Mouse (Mus musculus): ENCODE data around the gene Clec1b. TPM values are rescaled to one million over a fixed set of nuclear protein-coding genes. Genes with fewer than 3 reads are reported as not detected.

The Clec1b gene
- polyA plus RNA-seq, 1 experiment from 2014 or later = 2.0 TPM

DNA sequence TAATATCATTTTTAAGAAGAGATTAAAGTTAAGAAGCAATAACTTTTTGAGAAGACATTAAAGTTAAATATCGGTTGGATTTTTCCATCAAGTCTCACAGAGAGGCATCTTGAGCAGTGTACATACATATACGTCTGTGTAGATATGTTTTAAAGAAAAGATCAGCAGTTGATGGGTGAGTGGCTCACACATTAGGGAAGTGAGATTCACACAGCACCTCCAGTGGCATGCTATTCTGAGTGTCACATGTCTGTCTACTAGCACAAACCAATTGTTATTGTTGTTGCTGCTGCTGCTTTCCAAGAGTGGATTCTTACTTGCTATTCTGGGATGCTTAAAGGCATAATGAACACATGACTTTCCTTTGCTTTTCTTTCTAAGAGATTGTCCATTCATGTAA, 5.3 kb downstream of the Clec1b start:
- Histone ChIP-seq H3K27ac (ENCODE audit: low read depth, low read length) (no peak overlapping the region), H3K4me1 (ENCODE audit: control insufficient read depth, insufficient read depth, low read length) (no peaks in the 10 kb centered on the region), H3K9me3 (replicated peaks; ENCODE audit: control insufficient read depth, low read length) (no peaks in the 10 kb centered on the region), H3K36me3 (ENCODE audit: control insufficient read depth, insufficient read depth, low read length) (no peaks in the 10 kb centered on the region), H3K9ac (ENCODE audit: low read length) (no peak overlapping the region), H3K4me2 (ENCODE audit: low read length) (no peak overlapping the region), H3K4me3 (ENCODE audit: low read depth, low read length) (no peak overlapping the region), H3K27me3 (replicated peaks; ENCODE audit: control insufficient read depth, insufficient read depth, low read length) (no peaks in the 10 kb centered on the region)
- no peak for DNase-seq (ENCODE audit: low spot score)
- WGBS = 92% methylated on average over 2 of the region's 2 CpGs
- ATAC-seq = no peak

GRCm38 (mm10) chr6:129403391-129403790, 6.3 kb downstream of the Clec1b start:
- DNase-seq (ENCODE audit: low spot score) (no peak), ATAC-seq (no peak)
- no peaks in the 10 kb centered on the region for H3K4me1 ChIP-seq (ENCODE audit: control insufficient read depth, insufficient read depth, low read length)
- no peak overlapping the region for H3K4me2 ChIP-seq (ENCODE audit: low read length)
- H3K9me3 ChIP-seq (replicated peaks; ENCODE audit: control insufficient read depth, low read length) = no peaks in the 10 kb centered on the region
- H3K4me3 ChIP-seq (ENCODE audit: low read depth, low read length) = no peak overlapping the region
- no peak overlapping the region for H3K9ac ChIP-seq (ENCODE audit: low read length)
- 77% methylated on average over 6 of the region's 6 CpGs for WGBS
- no peaks in the 10 kb centered on the region for H3K36me3 ChIP-seq (ENCODE audit: control insufficient read depth, insufficient read depth, low read length)
- no peaks in the 10 kb centered on the region for H3K27me3 ChIP-seq (replicated peaks; ENCODE audit: control insufficient read depth, insufficient read depth, low read length)
- H3K27ac ChIP-seq (ENCODE audit: low read depth, low read length) = no peak overlapping the region

GRCm38 (mm10) chr6:129405999-129406398, 8.9 kb downstream of the Clec1b start:
- DNase-seq (ENCODE audit: low spot score) = no peak

GRCm38 (mm10) chr6:129407324-129407723, 10.2 kb downstream of the Clec1b start:
- Histone ChIP-seq H3K4me2 (ENCODE audit: low read length) (no peak overlapping the region), H3K9ac (ENCODE audit: low read length) (no peak overlapping the region), H3K27me3 (replicated peaks; ENCODE audit: control insufficient read depth, insufficient read depth, low read length) (no peaks in the 10 kb centered on the region), H3K9me3 (replicated peaks; ENCODE audit: control insufficient read depth, low read length) (no peaks in the 10 kb centered on the region), H3K4me3 (ENCODE audit: low read depth, low read length) (no peak overlapping the region), H3K36me3 (ENCODE audit: control insufficient read depth, insufficient read depth, low read length) (no peaks in the 10 kb centered on the region), H3K4me1 (ENCODE audit: control insufficient read depth, insufficient read depth, low read length) (no peaks in the 10 kb centered on the region), H3K27ac (ENCODE audit: low read depth, low read length) (no peak overlapping the region)
- no peak for ATAC-seq
- no peak for DNase-seq (ENCODE audit: low spot score)
- 67% methylated on average over 2 of the region's 2 CpGs for WGBS

More at GRCm38 (mm10) chr6:129405999-129406398, 8.9 kb downstream of the Clec1b start:
- Histone ChIP-seq H3K4me1 (ENCODE audit: control insufficient read depth, insufficient read depth, low read length) (no peaks in the 10 kb centered on the region), H3K27ac (ENCODE audit: low read depth, low read length) (no peak overlapping the region), H3K9ac (ENCODE audit: low read length) (no peak overlapping the region), H3K27me3 (replicated peaks; ENCODE audit: control insufficient read depth, insufficient read depth, low read length) (no peaks in the 10 kb centered on the region), H3K36me3 (ENCODE audit: control insufficient read depth, insufficient read depth, low read length) (no peaks in the 10 kb centered on the region), H3K4me3 (ENCODE audit: low read depth, low read length) (no peak overlapping the region), H3K9me3 (replicated peaks; ENCODE audit: control insufficient read depth, low read length) (no peaks in the 10 kb centered on the region), H3K4me2 (ENCODE audit: low read length) (no peak overlapping the region)
- no peak for ATAC-seq

DNA sequence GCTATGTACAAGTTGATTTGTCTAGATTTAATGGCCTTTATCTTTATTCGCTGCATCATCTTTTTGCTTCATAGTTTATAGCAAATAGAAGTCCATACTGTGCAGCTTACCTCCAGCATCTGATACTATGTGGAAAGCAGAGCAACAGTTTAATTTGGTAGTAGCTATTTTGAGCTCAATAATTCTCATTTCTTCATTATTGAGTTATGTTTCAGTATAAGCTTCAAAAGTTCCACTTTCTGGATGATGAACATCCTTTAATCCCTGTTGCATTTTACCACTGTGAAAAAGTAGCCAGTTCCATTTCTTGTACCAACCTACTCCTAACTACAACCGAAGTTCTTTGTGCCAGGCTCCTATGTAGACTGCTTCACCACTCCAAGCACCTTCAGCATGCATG, 11.5 kb downstream of the Clec1b start, which contains the start of gene Clec9a:
TSS of gene Clec9a (plus strand) at position 301 of the 400 bp plus-strand sequence.
- H3K4me2 ChIP-seq (ENCODE audit: low read length) = no peak within 1 kb of the TSS
- H3K27me3 ChIP-seq (replicated peaks; ENCODE audit: control insufficient read depth, insufficient read depth, low read length) = no peaks in the 10 kb centered on the region
- H3K4me1 ChIP-seq (ENCODE audit: control insufficient read depth, insufficient read depth, low read length) = no peaks in the 10 kb centered on the region
- DNase-seq (ENCODE audit: low spot score) (no peak), ATAC-seq (no peak)
- 88% methylated on average over 2 of the region's 2 CpGs for whole genome bisulfite sequencing
- no peak within 1 kb of the TSS for H3K9ac ChIP-seq (ENCODE audit: low read length)
- H3K9me3 ChIP-seq (replicated peaks; ENCODE audit: control insufficient read depth, low read length) = no peaks in the 10 kb centered on the region
- no peak within 1 kb of the TSS for H3K4me3 ChIP-seq (ENCODE audit: low read depth, low read length)
- H3K36me3 ChIP-seq (ENCODE audit: control insufficient read depth, insufficient read depth, low read length) = no peaks in the 10 kb centered on the region
- H3K27ac ChIP-seq (ENCODE audit: low read depth, low read length) = no peak within 1 kb of the TSS

GRCm38 (mm10) chr6:129414177-129414576, 17.1 kb downstream of the Clec1b start:
- H3K27ac ChIP-seq (ENCODE audit: low read depth, low read length) = no peak overlapping the region
- ATAC-seq (no peak), DNase-seq (ENCODE audit: low spot score) (no peak)
- WGBS = 72% methylated on average over 1 of the region's 1 CpGs
- no peaks in the 10 kb centered on the region for H3K9me3 ChIP-seq (replicated peaks; ENCODE audit: control insufficient read depth, low read length)
- no peaks in the 10 kb centered on the region for H3K27me3 ChIP-seq (replicated peaks; ENCODE audit: control insufficient read depth, insufficient read depth, low read length)
- H3K4me3 ChIP-seq (ENCODE audit: low read depth, low read length) = no peak overlapping the region
- no peak overlapping the region for H3K9ac ChIP-seq (ENCODE audit: low read length)
- no peaks in the 10 kb centered on the region for H3K4me1 ChIP-seq (ENCODE audit: control insufficient read depth, insufficient read depth, low read length)
- no peaks in the 10 kb centered on the region for H3K36me3 ChIP-seq (ENCODE audit: control insufficient read depth, insufficient read depth, low read length)
- H3K4me2 ChIP-seq (ENCODE audit: low read length) = no peak overlapping the region

- no peaks in the 10 kb centered on the region for H3K36me3 ChIP-seq (ENCODE audit: control insufficient read depth, insufficient read depth, low read length)
- no peak overlapping the region for H3K9ac ChIP-seq (ENCODE audit: low read length)
- no peak overlapping the region for H3K4me2 ChIP-seq (ENCODE audit: low read length)
- no peak overlapping the region for H3K4me3 ChIP-seq (ENCODE audit: low read depth, low read length)
- no peaks in the 10 kb centered on the region for H3K4me1 ChIP-seq (ENCODE audit: control insufficient read depth, insufficient read depth, low read length)
- H3K27ac ChIP-seq (ENCODE audit: low read depth, low read length) = no peak overlapping the region
- ATAC-seq = no peak
- H3K27me3 ChIP-seq (replicated peaks; ENCODE audit: control insufficient read depth, insufficient read depth, low read length) = no peaks in the 10 kb centered on the region
- WGBS = 95% methylated on average over 3 of the region's 3 CpGs
- H3K9me3 ChIP-seq (replicated peaks; ENCODE audit: control insufficient read depth, low read length) = no peaks in the 10 kb centered on the region
- DNase-seq (ENCODE audit: low spot score) = no peak
These were observed 25.2 kb downstream of the Clec1b start for GRCm38 (mm10) chr6:129422311-129422710.

DNA sequence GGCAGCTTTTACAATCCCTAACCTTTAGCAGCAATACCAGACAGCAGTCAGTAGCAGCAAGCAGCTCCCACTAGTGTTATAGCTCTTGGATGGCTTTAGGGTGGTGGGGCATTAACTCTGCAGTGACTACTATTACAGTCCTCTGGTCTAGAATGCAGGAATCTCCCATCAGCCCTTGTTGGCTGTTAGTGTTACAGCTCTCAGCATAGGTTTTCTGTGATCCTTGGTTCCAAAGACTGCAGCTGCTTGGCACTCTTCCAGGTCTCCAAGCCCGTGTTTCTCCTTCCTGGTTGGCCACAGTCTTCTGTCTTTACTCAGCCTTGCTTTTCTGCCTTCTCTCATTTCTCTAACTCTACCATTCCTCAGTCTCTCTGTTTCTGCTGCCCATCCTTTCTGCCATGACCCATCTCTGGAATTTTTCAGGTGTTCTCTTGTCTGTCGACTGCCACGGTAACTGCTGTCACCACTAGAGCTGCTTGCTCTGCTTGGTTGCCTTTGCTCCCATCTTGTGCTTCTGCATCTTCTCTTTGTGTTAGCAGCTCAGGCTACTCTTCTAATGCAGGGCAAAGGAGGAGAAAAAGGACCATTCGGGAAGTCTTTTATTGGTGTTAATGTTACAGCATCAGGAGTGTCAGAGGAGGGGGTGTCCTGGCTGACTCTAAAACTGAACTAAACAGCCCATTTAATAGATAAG, 26.1 kb downstream of the Clec1b start:
- ATAC-seq (peak; percentile 48), DNase-seq (ENCODE audit: low spot score) (peak; percentile 54)
- no peak overlapping the region for H3K4me2 ChIP-seq (ENCODE audit: low read length)
- no peaks in the 10 kb centered on the region for H3K4me1 ChIP-seq (ENCODE audit: control insufficient read depth, insufficient read depth, low read length)
- WGBS = 77% methylated on average over 4 of the region's 4 CpGs
- H3K9me3 ChIP-seq (replicated peaks; ENCODE audit: control insufficient read depth, low read length) = no peaks in the 10 kb centered on the region
- H3K36me3 ChIP-seq (ENCODE audit: control insufficient read depth, insufficient read depth, low read length) = no peaks in the 10 kb centered on the region
- no peak overlapping the region for H3K27ac ChIP-seq (ENCODE audit: low read depth, low read length)
- H3K4me3 ChIP-seq (ENCODE audit: low read depth, low read length) = no peak overlapping the region
- no peak overlapping the region for H3K9ac ChIP-seq (ENCODE audit: low read length)
- no peaks in the 10 kb centered on the region for H3K27me3 ChIP-seq (replicated peaks; ENCODE audit: control insufficient read depth, insufficient read depth, low read length)

GRCm38 (mm10) chr6:129423734-129424072, 26.6 kb downstream of the Clec1b start:
- Histone ChIP-seq H3K9me3 (replicated peaks; ENCODE audit: control insufficient read depth, low read length) (no peaks in the 10 kb centered on the region), H3K9ac (ENCODE audit: low read length) (no peak overlapping the region), H3K4me2 (ENCODE audit: low read length) (no peak overlapping the region), H3K4me1 (ENCODE audit: control insufficient read depth, insufficient read depth, low read length) (no peaks in the 10 kb centered on the region), H3K4me3 (ENCODE audit: low read depth, low read length) (no peak overlapping the region), H3K27me3 (replicated peaks; ENCODE audit: control insufficient read depth, insufficient read depth, low read length) (no peaks in the 10 kb centered on the region), H3K36me3 (ENCODE audit: control insufficient read depth, insufficient read depth, low read length) (no peaks in the 10 kb centered on the region), H3K27ac (ENCODE audit: low read depth, low read length) (no peak overlapping the region)
- DNase-seq (ENCODE audit: low spot score) (peak; percentile 73), ATAC-seq (peak; percentile 91)
- 27% methylated on average over 1 of the region's 1 CpGs for WGBS

Data from forebrain, embryonic 14.5 days (tissue).